Mouse (Mus musculus) kidney, postnatal 0 days (tissue): Measurements from ENCODE around the gene Tcp11l2. TPM values are rescaled to one million over a fixed set of nuclear protein-coding genes. Genes with fewer than 3 reads are reported as not detected.

Source experiments
- ATAC-seq: fragments of 200-750 bp; cut with Nextera tagmentation; replicated peaks from 2 replicates; pipeline ENCODE4 v1.8.0; 2017; ENCODE audit warnings: low read depth, moderate number of reproducible peaks, moderate TSS enrichment, moderate library complexity; ENCODE audit not compliant: low FRiP score
- DNase-seq: peaks from one replicate; pipeline ENCODE4 v3.0.0-alpha.2; 2016; ENCODE audit warnings: low spot score
- H3K27ac ChIP-seq: fragments of 300-500 bp; sonication (generic); 2 replicates; pipeline ENCODE4 v1.5.1; 2014; ENCODE audit warnings: mild to moderate bottlenecking
- H3K27me3 ChIP-seq: fragments of 300-500 bp; sonication (generic); 2 replicates; pipeline ENCODE4 v1.6.1; 2014; ENCODE audit warnings: low read length, mixed read lengths; ENCODE audit not compliant: insufficient read depth
- H3K36me3 ChIP-seq: fragments of 300-500 bp; sonication (generic); 2 replicates; pipeline ENCODE4 v1.6.1; 2014; ENCODE audit warnings: low read length, mixed read lengths; ENCODE audit not compliant: insufficient read depth
- H3K4me1 ChIP-seq: fragments of 300-500 bp; sonication (generic); replicated peaks from 2 replicates; pipeline ENCODE4 v1.6.1; 2014; ENCODE audit warnings: antibody characterized with exemption, low read length, mixed read lengths; ENCODE audit not compliant: insufficient read depth
- H3K4me2 ChIP-seq: fragments of 300-500 bp; sonication (generic); 2 replicates; pipeline ENCODE4 v1.6.1; 2014; ENCODE audit warnings: mild to moderate bottlenecking, low read length, moderate library complexity, mixed read lengths
- H3K4me3 ChIP-seq: fragments of 300-500 bp; sonication (generic); replicated peaks from 2 replicates; pipeline ENCODE4 v1.5.1; 2014; ENCODE audit warnings: low read depth, low read length
- H3K9ac ChIP-seq: fragments of 300-500 bp; sonication (generic); 2 replicates; pipeline ENCODE4 v1.6.1; 2014; ENCODE audit warnings: low read depth, low read length
- H3K9me3 ChIP-seq: fragments of 300-500 bp; sonication (generic); replicated peaks from 2 replicates; pipeline ENCODE4 v1.6.1; 2016; ENCODE audit warnings: low read length, inconsistent platforms, mixed read lengths
- CTCF ChIP-seq: IDR thresholded peaks from 2 replicates; pipeline ENCODE4 v1.5.1; 2016; ENCODE audit warnings: antibody characterized with exemption, low read depth, mild to moderate bottlenecking, moderate library complexity
- WGBS: fragments of 180-500 bp; shearing (Covaris S2); extraction: QIAGEN DNeasy Blood & Tissue Kit; methylation state at CpG from one replicate; pipeline ENCODE4 v1.1.7; 2014; 5-methylcytosine and 5-hydroxymethylcytosine counted together
- polyA plus RNA-seq: library from polyadenylated mRNA; unstranded; fragments of >200 nt; fragmentation: Nextera tagmentation; extraction: Ambion mirVana; gene quantifications from 2 replicates; pipeline ENCODE4 v1.2.1, GENCODE M21; 2015

Gene Tcp11l2
- polyA plus RNA-seq, 1 experiment from 2014 or later, result 27.0 TPM

DNA sequence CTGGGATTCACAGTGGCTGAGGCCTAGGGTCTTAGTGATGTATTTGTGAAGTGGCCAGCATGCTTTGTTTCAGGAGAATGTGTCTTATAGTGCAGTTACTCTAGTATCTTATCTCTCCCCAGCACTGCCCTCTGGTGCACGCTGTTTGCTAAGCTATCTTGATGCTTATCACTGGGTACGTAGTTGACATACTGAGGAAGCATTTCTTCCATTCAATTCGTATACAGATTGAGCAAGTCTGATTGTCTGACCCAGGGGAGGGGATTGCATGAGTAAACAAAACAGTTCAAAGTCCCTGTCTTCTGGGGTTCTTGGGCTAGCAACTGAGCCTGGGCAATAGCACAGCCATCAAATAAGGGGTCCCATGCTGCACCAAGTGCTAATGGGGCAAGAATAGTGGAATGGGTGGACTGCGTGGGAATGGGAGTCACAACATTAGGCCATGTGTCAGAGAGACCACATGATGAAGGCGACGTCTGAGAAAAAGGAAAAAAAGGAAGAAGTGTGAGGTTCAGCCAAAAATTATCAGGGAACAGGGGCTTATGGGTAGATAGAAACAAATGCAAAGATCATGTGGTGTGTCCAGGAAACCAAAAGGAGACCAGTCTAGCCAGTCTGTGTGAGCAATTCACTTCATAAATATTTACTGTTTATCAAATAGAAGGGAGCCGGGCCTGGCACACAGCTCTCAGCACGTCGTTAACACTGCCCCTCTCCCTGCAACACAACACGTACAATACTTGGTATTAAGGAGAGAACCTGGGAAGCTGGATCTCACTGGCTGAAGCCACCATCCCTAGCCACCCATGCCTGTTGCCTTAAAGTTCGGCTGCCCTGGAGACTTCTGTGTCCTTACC, 33.4 kb upstream of the Tcp11l2 start:
- Histone ChIP-seq H3K4me1 (no peaks in the 10 kb centered on the region), H3K4me2 (no peak overlapping the region), H3K9me3 (no peaks in the 10 kb centered on the region), H3K36me3 (no peaks in the 10 kb centered on the region), H3K27me3 (no peaks in the 10 kb centered on the region), H3K9ac (no peak overlapping the region), H3K4me3 (no peak overlapping the region), H3K27ac (no peak overlapping the region)
- WGBS, result 73% methylated on average over 11 of the region's 11 CpGs
- TF ChIP-seq CTCF, result peak; percentile 41
- ATAC-seq (no peak), DNase-seq (no peak)

DNA sequence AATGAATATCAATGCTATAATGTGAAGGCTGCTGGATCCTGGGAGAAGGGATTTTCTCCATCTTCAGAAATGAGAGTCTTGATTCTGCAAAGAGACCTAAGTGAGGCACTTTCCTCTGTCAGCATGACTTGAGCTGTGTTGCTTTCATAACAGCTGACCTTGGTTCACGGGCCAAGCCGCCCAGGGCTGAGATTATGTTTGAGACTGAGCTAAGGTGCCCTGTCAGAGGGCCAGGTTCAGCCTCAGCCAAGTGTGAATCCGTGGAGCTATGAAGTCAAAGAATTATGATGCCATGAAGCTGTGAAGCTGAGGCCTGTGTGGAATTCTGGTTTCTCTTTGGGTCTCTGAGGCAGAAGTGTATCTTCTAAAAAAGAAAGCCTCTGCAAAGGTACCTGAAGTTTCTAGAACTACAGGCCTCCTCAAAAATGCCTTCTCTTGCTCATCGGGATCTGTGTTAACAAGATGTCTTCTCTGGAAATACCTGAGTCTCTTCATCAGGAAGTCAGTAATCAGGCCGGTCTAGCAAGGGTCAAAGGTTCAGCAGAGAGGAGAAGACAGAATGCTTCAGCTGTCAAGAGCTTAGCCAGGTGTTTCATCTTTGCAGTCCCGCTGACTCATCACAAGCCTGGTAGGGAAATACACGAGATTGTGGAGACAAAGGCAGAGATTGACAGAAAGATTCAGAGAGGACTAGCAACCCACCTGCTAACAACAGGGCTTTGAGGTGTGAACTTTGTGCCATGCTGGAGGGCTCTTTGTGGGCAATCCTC, 31.4 kb upstream of the Tcp11l2 start:
- WGBS, result 35% methylated on average over 7 of the region's 7 CpGs
- Histone ChIP-seq H3K4me1 (no peaks in the 10 kb centered on the region), H3K9me3 (no peaks in the 10 kb centered on the region), H3K27me3 (no peaks in the 10 kb centered on the region), H3K36me3 (no peaks in the 10 kb centered on the region), H3K4me3 (no peak overlapping the region), H3K27ac (no peak overlapping the region), H3K9ac (no peak overlapping the region), H3K4me2 (no peak overlapping the region)
- DNase-seq (no peak), ATAC-seq (no peak)
- TF ChIP-seq CTCF, result no peak

DNA sequence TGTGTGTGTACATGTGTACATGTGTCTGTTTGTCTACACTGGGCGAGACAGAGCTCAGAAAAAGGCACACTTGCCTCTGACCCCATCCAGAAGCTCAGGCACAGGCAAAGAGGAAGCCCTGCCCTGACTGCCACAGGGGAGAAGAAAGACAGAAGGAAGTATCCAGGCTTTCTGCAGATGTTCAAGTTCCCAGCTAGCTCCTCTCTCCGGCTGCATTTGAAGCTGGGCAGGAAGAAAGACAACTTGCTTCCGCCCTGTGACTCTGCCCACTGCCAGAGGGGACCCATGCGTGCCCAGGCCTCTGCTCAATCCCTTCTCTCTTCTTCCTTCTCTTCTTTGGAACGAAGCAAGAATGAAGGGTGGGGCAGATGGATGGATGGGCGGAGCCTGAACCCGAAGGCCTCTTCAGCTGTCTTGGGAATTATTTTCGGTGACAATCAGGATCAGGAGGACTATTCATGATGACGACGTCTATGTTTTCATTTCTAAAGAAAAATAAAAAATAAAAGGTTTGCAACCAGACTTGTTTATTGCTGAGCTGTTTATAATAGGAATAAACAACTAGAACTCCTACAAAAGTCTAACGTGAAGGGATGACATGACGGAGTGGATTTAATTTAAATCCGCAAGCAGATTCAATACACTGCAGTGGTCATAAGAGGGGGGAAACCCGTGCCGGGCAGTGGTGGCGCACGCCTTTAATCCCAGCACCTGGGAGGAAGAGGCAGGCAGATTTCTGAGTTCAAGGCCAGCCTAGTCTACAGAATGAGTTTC, 27.1 kb upstream of the Tcp11l2 start:
- H3K9ac ChIP-seq, result no peak overlapping the region
- no peak overlapping the region for H3K27ac ChIP-seq
- ATAC-seq (no peak), DNase-seq (no peak)
- no peaks in the 10 kb centered on the region for H3K9me3 ChIP-seq
- no peaks in the 10 kb centered on the region for H3K36me3 ChIP-seq
- 81% methylated on average over 17 of the region's 17 CpGs for WGBS
- no peak overlapping the region for H3K4me2 ChIP-seq
- no peaks in the 10 kb centered on the region for H3K27me3 ChIP-seq
- no peak overlapping the region for H3K4me3 ChIP-seq
- no peaks in the 10 kb centered on the region for H3K4me1 ChIP-seq
- TF ChIP-seq CTCF, result no peak

- Histone ChIP-seq H3K27ac (no peak overlapping the region), H3K9me3 (no peaks in the 10 kb centered on the region), H3K4me1 (no peaks in the 10 kb centered on the region), H3K4me2 (no peak overlapping the region), H3K27me3 (no peaks in the 10 kb centered on the region), H3K4me3 (no peak overlapping the region), H3K9ac (no peak overlapping the region), H3K36me3 (no peaks in the 10 kb centered on the region)
- ATAC-seq (no peak), DNase-seq (no peak)
- WGBS, result 78% methylated on average over 10 of the region's 10 CpGs
- TF ChIP-seq CTCF, result no peak
These were observed 26.5 kb upstream of the Tcp11l2 start for GRCm38 (mm10) chr10:84549920-84550293.

DNA sequence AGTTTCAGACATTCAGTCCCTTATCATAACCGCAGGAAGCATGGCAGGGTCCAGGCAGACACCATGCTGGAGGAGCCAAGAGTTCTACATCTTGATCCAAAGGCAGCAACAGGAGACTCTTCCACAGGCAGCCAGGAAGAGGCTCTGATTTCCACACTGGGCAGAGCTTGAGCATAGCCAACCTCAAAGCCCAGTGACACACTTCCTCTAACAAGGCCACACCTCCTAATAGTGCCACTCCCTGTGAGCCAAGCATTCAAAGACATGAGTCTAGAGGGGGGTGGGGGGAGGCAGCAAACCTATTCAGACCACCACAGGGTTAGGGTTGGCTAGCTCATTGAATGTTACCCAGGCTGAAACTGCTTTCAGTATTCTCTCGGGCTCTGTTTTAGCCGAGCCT, 24.6 kb upstream of the Tcp11l2 start:
- 94% methylated on average over 3 of the region's 3 CpGs for WGBS
- H3K27me3 ChIP-seq, result no peaks in the 10 kb centered on the region
- ATAC-seq (no peak), DNase-seq (no peak)
- no peak overlapping the region for H3K4me2 ChIP-seq
- H3K36me3 ChIP-seq, result no peaks in the 10 kb centered on the region
- no peak overlapping the region for H3K4me3 ChIP-seq
- H3K27ac ChIP-seq, result no peak overlapping the region
- no peaks in the 10 kb centered on the region for H3K9me3 ChIP-seq
- H3K4me1 ChIP-seq, result no peaks in the 10 kb centered on the region
- H3K9ac ChIP-seq, result no peak overlapping the region
- no peak for TF ChIP-seq CTCF

DNA sequence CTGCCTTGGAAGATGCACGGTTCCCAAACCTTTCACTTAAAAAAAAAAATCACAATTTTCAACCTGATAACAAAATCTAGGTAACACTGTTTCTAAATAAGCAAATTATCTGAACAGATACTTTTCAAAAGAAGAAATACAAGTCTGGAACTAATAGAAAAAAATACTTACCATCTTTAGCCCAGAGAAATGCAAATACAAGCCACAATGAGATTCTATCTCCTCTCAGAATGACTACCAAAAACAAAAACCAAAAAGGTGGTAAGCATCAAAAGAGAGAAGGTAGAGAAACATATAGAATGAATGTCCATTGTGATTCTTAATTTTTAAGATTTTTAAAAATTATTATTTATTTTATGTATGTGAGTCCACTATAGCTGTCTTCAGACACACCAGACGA, 23.9 kb upstream of the Tcp11l2 start:
- no peak for TF ChIP-seq CTCF
- Histone ChIP-seq H3K9ac (no peak overlapping the region), H3K36me3 (no peaks in the 10 kb centered on the region), H3K4me3 (no peak overlapping the region), H3K4me1 (no peaks in the 10 kb centered on the region), H3K27ac (no peak overlapping the region), H3K27me3 (no peaks in the 10 kb centered on the region), H3K9me3 (no peaks in the 10 kb centered on the region), H3K4me2 (no peak overlapping the region)
- ATAC-seq (no peak), DNase-seq (no peak)
- WGBS, result 90% methylated on average over 2 of the region's 2 CpGs
